Mouse (Mus musculus): ENCODE measurements around the gene Gm10272. TPM values are rescaled to one million over a fixed set of nuclear protein-coding genes. Genes with fewer than 3 reads are reported as not detected.
"Not testable (repeated sequence)": the region's sequence is repeated elsewhere in the genome, so short reads cannot be mapped to it uniquely, and the experiment has no call there.

Gm10272 gene
- polyA plus RNA-seq, 1 experiment from 2014 or later = not detected

DNA sequence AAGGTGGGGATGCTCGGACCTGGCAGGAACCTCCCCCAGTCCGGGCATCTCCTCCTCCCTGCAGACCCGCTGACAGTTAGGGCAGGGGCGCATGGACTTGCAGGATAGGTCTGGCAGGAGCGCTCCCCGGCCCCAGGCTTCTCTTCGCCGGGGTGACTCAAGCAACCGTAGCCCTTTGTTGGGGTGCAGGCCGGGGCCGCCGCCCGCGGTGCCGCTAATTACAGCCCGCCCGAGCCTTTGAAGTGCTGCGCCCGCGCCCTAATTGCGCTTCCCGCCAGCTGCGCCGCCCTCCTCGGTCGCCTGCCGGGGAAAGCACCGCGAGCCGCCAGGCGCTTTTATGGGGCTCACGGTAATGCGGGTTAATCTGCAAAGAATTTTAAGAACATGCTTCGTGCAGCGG lies 28.9 kb upstream of the Gm10272 start:
- DNase-seq (ENCODE audit: low spot score) = peak; percentile 83
- Histone ChIP-seq H3K4me2 (ENCODE audit: low read depth, low read length, severe bottlenecking) (peak overlapping the region; percentile 67), H3K4me3 (ENCODE audit: low read depth, low read length) (peak overlapping the region; percentile 23), H3K9me3 (ENCODE audit: control insufficient read depth, low read length) (no peaks in the 10 kb centered on the region), H3K27ac (ENCODE audit: low read depth, low read length) (no peak overlapping the region), H3K9ac (ENCODE audit: low read length) (peak overlapping the region; percentile 35), H3K27me3 (ENCODE audit: control insufficient read depth, insufficient read depth, low read length) (peaks cover 12% of the 10 kb centered on the region), H3K4me1 (replicated peaks; ENCODE audit: control insufficient read depth, insufficient read depth, low read length) (peaks cover 13% of the 10 kb centered on the region; the same call in 1 of the 2 replicates), H3K36me3 (ENCODE audit: control insufficient read depth, insufficient read depth, low read length) (no peaks in the 10 kb centered on the region)
- ATAC-seq (replicated peaks; ENCODE audit: low FRiP score) = peak; percentile 74
- 0% methylated on average over 35 of the region's 35 CpGs for WGBS

DNA sequence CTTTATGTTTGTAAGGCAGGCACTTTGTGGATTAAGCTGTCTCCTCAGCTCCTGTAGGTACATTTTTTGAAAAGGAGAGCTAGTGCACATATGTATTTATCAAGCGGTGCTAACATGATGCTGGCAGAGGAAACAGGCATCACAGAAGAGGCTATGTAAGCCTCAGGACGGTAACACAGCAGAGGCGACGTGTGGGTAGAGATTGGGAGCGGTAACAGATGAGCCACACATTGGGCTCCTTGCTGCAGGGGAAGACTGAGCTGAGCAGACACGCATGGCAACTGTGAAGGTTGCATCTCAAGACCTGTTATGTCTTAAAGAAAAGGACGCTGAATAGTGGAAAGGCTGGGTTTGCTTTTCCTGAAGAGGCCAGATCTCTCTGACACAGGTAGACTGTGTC lies 23.4 kb upstream of the Gm10272 start:
- no peak for ATAC-seq (replicated peaks; ENCODE audit: low FRiP score)
- H3K4me1 ChIP-seq (replicated peaks; ENCODE audit: control insufficient read depth, insufficient read depth, low read length) = peaks cover 6% of the 10 kb centered on the region; the same call in 1 of the 2 replicates
- H3K4me2 ChIP-seq (ENCODE audit: low read depth, low read length, severe bottlenecking) = no peak overlapping the region
- no peaks in the 10 kb centered on the region for H3K36me3 ChIP-seq (ENCODE audit: control insufficient read depth, insufficient read depth, low read length)
- 77% methylated on average over 7 of the region's 7 CpGs for WGBS
- H3K4me3 ChIP-seq (ENCODE audit: low read depth, low read length) = no peak overlapping the region
- H3K27ac ChIP-seq (ENCODE audit: low read depth, low read length) = no peak overlapping the region
- peaks cover 20% of the 10 kb centered on the region for H3K27me3 ChIP-seq (ENCODE audit: control insufficient read depth, insufficient read depth, low read length)
- H3K9me3 ChIP-seq (ENCODE audit: control insufficient read depth, low read length) = no peaks in the 10 kb centered on the region
- no peak overlapping the region for H3K9ac ChIP-seq (ENCODE audit: low read length)
- DNase-seq (ENCODE audit: low spot score) = no peak

DNA sequence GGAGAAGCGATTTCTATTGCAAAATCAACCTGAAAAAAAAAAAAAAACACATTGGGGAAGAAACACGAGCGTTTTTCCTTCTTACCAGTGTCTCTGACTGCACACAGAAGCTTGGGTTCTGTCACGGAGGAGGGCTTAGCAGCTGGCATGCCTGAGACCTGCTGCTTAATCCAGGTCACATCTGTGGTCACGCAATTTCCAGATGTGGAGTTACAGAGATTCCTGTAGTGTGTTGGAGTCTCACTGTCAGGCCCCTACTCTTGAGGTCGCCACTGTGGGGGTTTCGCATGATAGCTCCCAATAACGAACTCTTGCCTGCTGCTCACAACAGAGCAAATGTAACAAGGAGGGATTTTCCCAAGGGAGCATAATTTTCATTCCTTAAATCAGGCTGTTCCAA lies 22.2 kb upstream of the Gm10272 start:
- H3K4me1 ChIP-seq (replicated peaks; ENCODE audit: control insufficient read depth, insufficient read depth, low read length) = peaks cover 2% of the 10 kb centered on the region; the same call in 1 of the 2 replicates
- H3K9me3 ChIP-seq (ENCODE audit: control insufficient read depth, low read length) = no peaks in the 10 kb centered on the region
- WGBS = 36% methylated on average over 8 of the region's 8 CpGs
- no peak for ATAC-seq (replicated peaks; ENCODE audit: low FRiP score)
- no peak overlapping the region for H3K4me3 ChIP-seq (ENCODE audit: low read depth, low read length)
- no peak overlapping the region for H3K4me2 ChIP-seq (ENCODE audit: low read depth, low read length, severe bottlenecking)
- H3K27me3 ChIP-seq (ENCODE audit: control insufficient read depth, insufficient read depth, low read length) = peaks cover 13% of the 10 kb centered on the region
- DNase-seq (ENCODE audit: low spot score) = no peak
- H3K36me3 ChIP-seq (ENCODE audit: control insufficient read depth, insufficient read depth, low read length) = no peaks in the 10 kb centered on the region
- H3K27ac ChIP-seq (ENCODE audit: low read depth, low read length) = no peak overlapping the region
- no peak overlapping the region for H3K9ac ChIP-seq (ENCODE audit: low read length)

DNA sequence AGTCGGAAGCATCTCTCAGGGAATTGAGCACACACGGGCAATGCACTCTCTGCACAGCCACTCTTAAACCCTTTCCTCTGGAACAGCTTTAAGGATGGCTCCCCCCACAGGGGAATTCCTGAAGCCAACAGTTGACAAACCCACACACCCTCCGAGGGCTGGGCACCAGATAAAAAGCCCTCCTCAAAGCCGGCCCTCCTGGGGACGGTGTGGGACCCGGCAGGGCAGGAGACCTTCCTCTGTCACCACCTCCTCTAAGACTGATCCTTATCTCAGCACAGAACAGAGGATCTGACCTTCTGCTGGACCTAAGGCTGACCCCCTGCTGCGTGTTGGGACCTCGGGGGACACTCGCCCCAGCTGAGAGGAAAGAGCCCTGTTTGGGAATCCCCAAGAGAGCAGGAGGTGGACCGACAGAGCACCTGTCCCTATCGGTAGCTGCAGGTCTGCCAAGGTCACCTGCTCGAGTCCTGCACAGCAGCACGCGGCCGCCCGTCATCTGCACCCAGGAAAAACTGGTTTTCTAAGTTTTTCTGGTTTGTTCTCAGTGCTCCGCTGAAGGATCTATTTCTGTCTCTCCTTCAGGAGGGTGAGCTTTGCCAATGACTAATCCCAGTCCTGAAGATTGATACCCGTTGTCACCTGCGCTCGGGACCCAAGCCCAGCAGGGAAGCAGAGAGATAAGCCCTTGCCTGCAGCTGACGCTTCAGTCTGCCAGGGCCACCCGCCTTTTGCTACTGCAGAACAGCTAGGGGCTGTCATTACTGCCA lies 20.3 kb upstream of the Gm10272 start, which contains the start of gene Tspear:
Gene Tspear (plus strand): TSS at position 675 of the 770 bp plus-strand sequence.
- peak; percentile 50 for DNase-seq (ENCODE audit: low spot score)
- no peak within 1 kb of the TSS for H3K9ac ChIP-seq (ENCODE audit: low read length)
- H3K9me3 ChIP-seq (ENCODE audit: control insufficient read depth, low read length) = no peaks in the 10 kb centered on the region
- peaks cover 13% of the 10 kb centered on the region for H3K27me3 ChIP-seq (ENCODE audit: control insufficient read depth, insufficient read depth, low read length)
- H3K27ac ChIP-seq (ENCODE audit: low read depth, low read length) = no peak within 1 kb of the TSS
- H3K4me2 ChIP-seq (ENCODE audit: low read depth, low read length, severe bottlenecking) = no peak within 1 kb of the TSS
- no peak for ATAC-seq (replicated peaks; ENCODE audit: low FRiP score)
- no peak within 1 kb of the TSS for H3K4me3 ChIP-seq (ENCODE audit: low read depth, low read length)
- peaks cover 4% of the 10 kb centered on the region; the same call in 1 of the 2 replicates for H3K4me1 ChIP-seq (replicated peaks; ENCODE audit: control insufficient read depth, insufficient read depth, low read length)
- WGBS = 4% methylated on average over 22 of the region's 22 CpGs
- H3K36me3 ChIP-seq (ENCODE audit: control insufficient read depth, insufficient read depth, low read length) = no peaks in the 10 kb centered on the region

DNA sequence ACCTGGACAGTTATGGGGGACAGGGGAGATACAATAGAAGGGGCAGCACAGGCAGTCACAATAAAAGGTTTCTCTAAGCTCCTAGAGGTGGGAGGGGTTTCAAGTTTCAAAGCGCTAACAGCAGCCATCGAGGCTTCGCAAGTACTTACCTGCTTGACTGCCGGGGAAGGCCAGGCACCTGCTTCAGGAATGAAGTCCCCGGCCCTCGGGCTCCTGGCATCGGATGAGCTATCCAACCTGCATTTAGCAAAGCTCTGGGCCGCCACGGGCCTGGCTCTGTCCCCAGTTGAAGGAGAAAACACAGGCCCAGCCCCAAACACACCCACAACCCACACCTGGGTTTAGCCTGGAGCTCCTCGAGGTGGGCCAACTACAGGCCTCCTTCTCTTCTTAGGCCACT lies 19.4 kb upstream of the Gm10272 start:
- H3K9me3 ChIP-seq (ENCODE audit: control insufficient read depth, low read length) = no peaks in the 10 kb centered on the region
- DNase-seq (ENCODE audit: low spot score) (no peak), ATAC-seq (replicated peaks; ENCODE audit: low FRiP score) (no peak)
- no peak overlapping the region for H3K4me3 ChIP-seq (ENCODE audit: low read depth, low read length)
- H3K9ac ChIP-seq (ENCODE audit: low read length) = no peak overlapping the region
- 29% methylated on average over 10 of the region's 10 CpGs for WGBS
- H3K27me3 ChIP-seq (ENCODE audit: control insufficient read depth, insufficient read depth, low read length) = peaks cover 13% of the 10 kb centered on the region
- no peaks in the 10 kb centered on the region for H3K36me3 ChIP-seq (ENCODE audit: control insufficient read depth, insufficient read depth, low read length)
- no peak overlapping the region for H3K27ac ChIP-seq (ENCODE audit: low read depth, low read length)
- no peak overlapping the region for H3K4me2 ChIP-seq (ENCODE audit: low read depth, low read length, severe bottlenecking)
- peaks cover 4% of the 10 kb centered on the region; the same call in 1 of the 2 replicates for H3K4me1 ChIP-seq (replicated peaks; ENCODE audit: control insufficient read depth, insufficient read depth, low read length)

DNA sequence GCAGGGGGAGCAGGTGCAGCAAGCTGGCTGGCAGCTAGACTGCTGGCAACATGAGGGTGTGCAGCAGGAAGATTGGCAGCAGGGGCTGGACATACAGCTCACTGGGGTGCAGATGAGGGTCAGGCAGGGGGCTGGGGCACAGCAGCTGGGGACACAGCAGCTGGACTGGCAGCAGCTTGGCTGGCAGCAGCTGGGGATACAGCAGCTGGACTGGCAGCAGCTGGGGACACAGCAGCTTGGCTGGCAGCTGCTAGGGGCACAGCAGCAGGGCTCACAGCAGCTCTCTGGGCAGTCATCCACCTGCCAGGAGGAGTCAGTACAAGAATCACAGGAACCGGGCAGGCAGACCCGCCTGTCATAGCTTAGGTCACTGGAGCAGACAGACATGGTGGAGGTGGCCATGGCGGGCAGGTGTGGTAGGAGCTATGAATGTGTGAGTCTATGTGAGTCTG lies 16.0 kb upstream of the Gm10272 start, which contains the start of gene Gm19402:
Gene Gm19402 (minus strand): TSS at position 402 of the 452 bp plus-strand sequence.
- peaks cover 13% of the 10 kb centered on the region for H3K27me3 ChIP-seq (ENCODE audit: control insufficient read depth, insufficient read depth, low read length)
- not testable (repeated sequence) for DNase-seq (ENCODE audit: low spot score); H3K27ac ChIP-seq (ENCODE audit: low read depth, low read length); H3K9me3 ChIP-seq (ENCODE audit: control insufficient read depth, low read length); H3K4me2 ChIP-seq (ENCODE audit: low read depth, low read length, severe bottlenecking); ATAC-seq (replicated peaks; ENCODE audit: low FRiP score); H3K36me3 ChIP-seq (ENCODE audit: control insufficient read depth, insufficient read depth, low read length); H3K4me1 ChIP-seq (replicated peaks; ENCODE audit: control insufficient read depth, insufficient read depth, low read length); H3K9ac ChIP-seq (ENCODE audit: low read length); H3K4me3 ChIP-seq (ENCODE audit: low read depth, low read length)
- 63% methylated on average over 3 of the region's 3 CpGs for WGBS

DNA sequence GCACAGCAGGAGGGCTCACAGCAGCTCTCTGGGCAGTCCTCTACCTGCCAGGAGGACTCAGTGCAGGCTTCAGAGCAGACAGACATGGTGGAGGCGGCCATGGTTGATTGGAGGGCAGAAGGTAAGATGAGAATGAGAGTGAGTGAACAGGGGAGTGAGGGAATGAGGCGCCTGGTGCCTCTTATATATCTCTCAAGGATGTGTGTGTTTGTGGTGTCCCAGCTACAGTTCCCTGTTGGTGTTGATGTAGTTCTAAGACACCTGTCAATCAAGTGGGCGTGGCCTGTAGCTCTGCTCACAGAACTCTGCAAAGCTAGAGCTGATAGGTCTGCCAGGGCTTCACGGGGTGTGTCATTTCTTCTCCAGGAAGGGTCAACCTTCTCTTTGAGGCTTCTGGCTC lies 9.3 kb upstream of the Gm10272 start, which contains the start of gene Gm9508:
Gene Gm9508 (minus strand): TSS at position 101 of the 400 bp plus-strand sequence.
- Histone ChIP-seq H3K9me3 (ENCODE audit: control insufficient read depth, low read length) (no peaks in the 10 kb centered on the region), H3K36me3 (ENCODE audit: control insufficient read depth, insufficient read depth, low read length) (no peaks in the 10 kb centered on the region), H3K4me1 (replicated peaks; ENCODE audit: control insufficient read depth, insufficient read depth, low read length) (no peaks in the 10 kb centered on the region), H3K9ac (ENCODE audit: low read length) (no peak within 1 kb of the TSS), H3K27ac (ENCODE audit: low read depth, low read length) (no peak within 1 kb of the TSS), H3K4me2 (ENCODE audit: low read depth, low read length, severe bottlenecking) (no peak within 1 kb of the TSS), H3K27me3 (ENCODE audit: control insufficient read depth, insufficient read depth, low read length) (no peaks in the 10 kb centered on the region), H3K4me3 (ENCODE audit: low read depth, low read length) (no peak within 1 kb of the TSS)
- no peak for DNase-seq (ENCODE audit: low spot score)
- no peak for ATAC-seq (replicated peaks; ENCODE audit: low FRiP score)
- WGBS = 46% methylated on average over 4 of the region's 4 CpGs

DNA sequence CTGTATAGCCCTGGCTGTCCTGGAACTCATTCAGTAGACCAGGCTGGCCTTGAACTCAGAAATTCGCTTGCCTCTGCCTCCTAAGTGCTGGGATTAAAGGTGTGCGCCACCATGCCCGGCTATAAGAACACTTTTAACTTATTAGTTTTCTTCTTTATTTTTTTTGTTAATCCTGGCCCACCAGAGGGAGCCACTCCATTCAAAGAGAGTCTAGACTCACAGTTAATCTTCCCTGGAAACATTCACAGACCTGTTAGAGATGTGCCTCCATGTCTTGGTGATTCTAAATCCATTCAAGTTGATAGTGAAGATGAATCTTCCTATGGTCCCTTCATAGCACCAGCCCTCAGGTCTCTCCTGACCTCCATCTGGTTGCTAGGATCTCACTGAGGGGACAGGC lies 3.4 kb downstream of the Gm10272 start:
- H3K4me3 ChIP-seq (ENCODE audit: low read depth, low read length) = no peak overlapping the region
- no peaks in the 10 kb centered on the region for H3K4me1 ChIP-seq (replicated peaks; ENCODE audit: control insufficient read depth, insufficient read depth, low read length)
- WGBS = 79% methylated on average over 3 of the region's 3 CpGs
- DNase-seq (ENCODE audit: low spot score) (no peak), ATAC-seq (replicated peaks; ENCODE audit: low FRiP score) (no peak)
- no peaks in the 10 kb centered on the region for H3K9me3 ChIP-seq (ENCODE audit: control insufficient read depth, low read length)
- H3K27ac ChIP-seq (ENCODE audit: low read depth, low read length) = no peak overlapping the region
- H3K36me3 ChIP-seq (ENCODE audit: control insufficient read depth, insufficient read depth, low read length) = no peaks in the 10 kb centered on the region
- no peaks in the 10 kb centered on the region for H3K27me3 ChIP-seq (ENCODE audit: control insufficient read depth, insufficient read depth, low read length)
- no peak overlapping the region for H3K4me2 ChIP-seq (ENCODE audit: low read depth, low read length, severe bottlenecking)
- H3K9ac ChIP-seq (ENCODE audit: low read length) = no peak overlapping the region

DNA sequence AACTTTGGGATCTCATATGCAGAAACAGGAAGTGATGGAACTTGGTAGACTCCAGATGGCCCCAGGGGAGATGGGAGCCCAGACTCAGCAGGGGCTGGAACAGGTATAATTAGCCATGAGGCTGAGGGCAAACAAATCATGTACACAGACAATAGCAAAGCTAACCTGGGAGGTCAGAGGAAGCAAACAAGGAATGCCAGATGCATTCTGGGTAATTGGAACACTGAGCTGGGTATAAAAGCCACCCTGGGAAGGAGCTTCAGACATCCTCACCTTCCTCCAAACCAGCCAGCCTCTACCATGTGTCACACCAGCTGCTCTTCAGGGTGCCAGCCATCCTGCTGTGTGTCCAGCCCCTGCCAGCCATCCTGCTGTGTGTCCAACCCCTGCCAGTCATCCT lies 4.7 kb downstream of the Gm10272 start, which contains the start of gene Gm10024:
Gene Gm10024 (plus strand): TSS at position 301 of the 400 bp plus-strand sequence.
- not testable (repeated sequence) for H3K9ac ChIP-seq (ENCODE audit: low read length); H3K4me2 ChIP-seq (ENCODE audit: low read depth, low read length, severe bottlenecking); H3K27ac ChIP-seq (ENCODE audit: low read depth, low read length); H3K27me3 ChIP-seq (ENCODE audit: control insufficient read depth, insufficient read depth, low read length); DNase-seq (ENCODE audit: low spot score); ATAC-seq (replicated peaks; ENCODE audit: low FRiP score); H3K36me3 ChIP-seq (ENCODE audit: control insufficient read depth, insufficient read depth, low read length); H3K9me3 ChIP-seq (ENCODE audit: control insufficient read depth, low read length); H3K4me3 ChIP-seq (ENCODE audit: low read depth, low read length); H3K4me1 ChIP-seq (replicated peaks; ENCODE audit: control insufficient read depth, insufficient read depth, low read length)
